Mouse (Mus musculus) B cell, adult 2 months (primary cell): ENCODE measurements around the gene Zfp385a.

ENCODE experiments used
- DNase-seq, 2 experiments: peaks; one replicate each; pipeline ENCODE4 v3.0.0; 2022

Zfp385a gene

DNA sequence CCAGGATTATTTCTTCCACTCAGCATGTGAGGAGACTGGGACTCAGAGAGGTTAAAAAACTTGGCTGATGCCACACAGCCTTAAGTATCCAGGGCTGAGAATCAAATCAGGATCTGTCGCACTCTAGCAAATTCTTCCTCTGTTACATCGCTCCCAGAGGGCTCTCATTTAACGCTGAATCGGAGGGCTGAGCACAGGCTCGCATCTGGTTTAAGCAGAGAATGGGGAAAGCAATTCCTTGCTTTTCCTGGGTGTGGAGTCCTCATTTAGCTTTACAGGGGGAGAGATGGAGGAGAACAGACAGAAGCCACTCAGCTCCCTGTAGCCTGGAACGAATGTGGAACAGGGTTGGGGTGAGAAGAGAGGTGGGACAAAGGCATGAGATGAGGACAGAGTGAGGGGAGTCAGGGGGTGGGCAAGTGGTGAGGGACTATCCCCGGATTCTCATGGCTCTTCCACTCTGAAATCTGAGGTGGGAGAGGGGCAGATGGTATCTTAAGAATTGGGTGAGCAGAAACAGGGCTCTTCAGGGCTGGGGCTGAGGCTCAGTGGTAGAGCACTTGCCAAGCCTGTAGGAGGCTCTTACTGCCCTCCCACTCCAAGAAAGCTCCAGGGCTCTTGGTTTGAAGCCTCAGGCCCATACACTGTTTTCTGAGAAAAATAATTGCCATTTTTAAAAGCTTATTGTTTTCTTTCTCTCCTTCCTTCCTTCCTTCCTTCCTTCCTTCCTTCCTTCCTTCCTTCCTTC, 4.2 kb downstream of the Zfp385a start:
- no peak for DNase-seq

DNA sequence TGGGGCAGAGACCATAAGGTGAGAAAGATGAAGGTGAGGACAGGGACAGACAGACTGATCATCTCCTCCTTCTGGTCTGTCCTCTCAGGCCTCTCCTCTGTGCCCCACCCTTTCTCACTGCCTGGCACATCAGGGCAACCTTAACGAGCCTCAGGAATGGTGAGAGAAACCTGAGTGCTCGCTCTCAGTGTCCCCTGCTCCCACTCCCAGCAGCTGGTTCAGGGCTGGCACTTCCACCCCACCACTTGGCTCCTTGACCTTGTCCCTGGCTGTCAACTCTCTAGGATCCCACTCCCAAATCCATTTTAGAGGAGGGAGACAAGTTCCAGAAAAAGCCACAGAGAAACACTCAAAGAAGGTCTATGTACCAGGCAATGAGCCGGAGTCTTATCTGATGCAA, 4.9 kb downstream of the Zfp385a start:
- DNase-seq, result no peak

DNA sequence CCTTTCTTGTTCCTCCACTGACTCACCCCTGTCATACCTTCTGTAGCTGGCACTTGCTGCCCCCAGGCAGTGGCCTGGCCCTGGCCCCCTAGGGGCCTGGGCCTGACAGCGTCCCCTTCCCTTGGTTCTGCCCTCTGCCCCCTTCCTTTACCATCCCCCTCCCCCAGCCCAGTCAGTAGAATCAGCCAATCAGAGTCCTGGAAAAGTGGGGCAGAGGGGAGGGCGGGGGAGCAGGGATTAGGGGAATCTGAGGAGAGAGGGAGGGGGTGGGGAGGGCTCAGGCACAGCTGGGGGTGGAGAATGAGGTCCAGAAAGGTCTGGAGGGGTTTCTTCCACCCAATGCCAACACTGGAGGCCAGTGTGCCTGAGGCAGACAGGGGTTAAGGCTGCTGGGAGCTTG, 5.7 kb downstream of the Zfp385a start:
- DNase-seq, result no peak

DNA sequence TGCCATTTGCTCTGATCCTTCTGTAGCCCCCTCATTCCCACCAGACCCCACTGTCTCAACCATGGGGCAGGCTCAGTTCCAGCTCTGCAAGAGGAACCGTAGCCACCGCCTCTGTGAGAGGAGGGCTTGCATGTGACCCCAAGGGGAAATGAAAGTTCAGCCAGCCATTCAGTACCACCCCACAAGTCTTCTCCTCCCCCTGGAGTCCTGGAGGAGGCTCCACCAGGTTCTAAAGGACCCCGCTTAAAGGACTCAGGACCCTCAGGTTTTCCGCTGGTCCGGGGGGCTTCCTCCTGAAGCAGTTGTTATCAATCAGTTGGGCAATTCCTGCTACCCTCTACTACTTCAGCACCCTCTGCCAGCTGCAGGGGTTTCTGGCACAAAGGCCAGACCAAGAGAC, 6.2 kb downstream of the Zfp385a start:
- peak; percentile 80 to 85 for DNase-seq

DNA sequence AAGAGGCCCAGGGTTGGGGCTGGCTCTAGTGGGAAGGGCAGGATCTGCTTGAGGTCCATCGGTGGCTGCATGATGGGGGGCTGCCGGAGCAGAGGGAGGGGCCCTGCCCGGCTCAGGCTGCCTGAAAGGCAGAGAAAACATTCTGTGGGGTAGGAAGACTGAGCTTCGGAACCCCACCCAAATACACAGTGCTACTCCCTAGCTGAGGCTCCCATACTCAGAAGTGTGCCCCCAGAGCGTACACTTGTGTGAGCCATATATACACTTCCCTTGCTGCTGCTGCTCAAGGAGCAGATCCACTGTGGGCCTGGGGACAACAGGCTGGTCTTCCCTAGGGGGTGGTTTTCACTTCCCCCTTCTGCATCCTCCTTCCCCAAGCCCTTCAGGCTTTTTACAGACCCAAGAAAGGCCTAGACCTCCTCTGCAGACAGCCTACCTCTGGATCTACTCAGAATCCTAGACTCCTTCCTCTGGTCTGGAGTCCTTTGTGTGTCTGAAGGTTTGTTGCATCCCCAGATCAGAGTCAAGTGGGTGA, 6.7 kb downstream of the Zfp385a start:
- peak; percentile 66 for DNase-seq

DNA sequence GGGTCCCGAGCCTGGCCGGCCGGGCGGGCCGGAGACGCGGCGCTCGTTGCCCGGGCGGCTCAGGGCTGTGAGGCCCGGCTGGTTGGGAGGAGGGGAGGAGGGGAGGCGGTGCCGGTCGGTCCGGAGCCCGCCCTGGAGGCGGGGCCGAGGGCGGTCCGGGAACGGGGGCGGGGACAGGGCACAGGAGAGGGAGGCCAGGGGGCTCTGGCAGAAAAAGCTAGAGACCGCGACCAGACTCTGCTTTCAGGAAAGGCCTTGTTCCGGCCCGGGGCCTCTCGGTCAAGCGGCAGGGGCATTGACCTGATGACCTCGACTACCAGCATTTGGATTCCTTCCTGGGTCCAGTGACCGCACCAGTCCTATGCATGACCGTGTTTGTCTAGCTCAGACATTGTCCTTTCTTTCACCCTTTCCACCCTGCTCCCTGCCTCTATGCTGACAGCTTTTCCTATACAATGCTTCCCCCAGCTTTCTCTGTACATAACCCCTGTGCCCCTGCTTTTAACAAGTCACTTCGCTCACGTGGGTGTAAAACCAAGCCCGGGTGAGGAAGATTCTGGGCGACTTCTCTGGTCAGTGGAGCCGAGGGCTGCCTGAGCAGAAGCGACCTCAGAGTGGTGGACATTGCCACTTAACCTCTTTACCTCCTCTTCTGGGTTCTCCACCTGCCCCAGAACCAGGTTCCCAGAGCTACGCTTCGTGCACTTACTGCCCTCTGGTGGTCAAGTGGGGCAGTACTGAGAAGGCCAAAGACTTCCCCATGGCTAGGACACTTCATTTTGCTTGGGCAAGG, 16.2 kb downstream of the Zfp385a start:
- peak; percentile 87 for DNase-seq

DNA sequence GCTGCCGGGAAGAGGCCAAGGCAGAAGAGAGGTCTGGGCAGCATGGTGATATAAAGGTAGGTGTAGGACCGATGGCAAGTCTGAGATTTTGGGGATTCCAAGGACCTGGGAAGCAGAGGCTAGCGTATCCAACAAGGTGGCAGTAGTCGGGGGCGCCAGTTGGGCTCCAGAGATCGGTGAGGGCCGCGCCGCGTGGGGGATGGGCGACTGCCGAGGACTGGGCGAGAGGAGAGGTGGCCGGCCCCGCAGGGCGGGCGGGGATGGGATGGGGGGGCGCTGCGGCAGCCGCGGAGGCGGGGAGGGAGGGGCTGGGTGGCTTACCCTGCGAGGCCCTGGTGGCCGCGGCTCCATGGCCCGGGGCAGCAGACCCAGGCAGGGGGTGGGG, 16.8 kb downstream of the Zfp385a start:
- no peak for DNase-seq

DNA sequence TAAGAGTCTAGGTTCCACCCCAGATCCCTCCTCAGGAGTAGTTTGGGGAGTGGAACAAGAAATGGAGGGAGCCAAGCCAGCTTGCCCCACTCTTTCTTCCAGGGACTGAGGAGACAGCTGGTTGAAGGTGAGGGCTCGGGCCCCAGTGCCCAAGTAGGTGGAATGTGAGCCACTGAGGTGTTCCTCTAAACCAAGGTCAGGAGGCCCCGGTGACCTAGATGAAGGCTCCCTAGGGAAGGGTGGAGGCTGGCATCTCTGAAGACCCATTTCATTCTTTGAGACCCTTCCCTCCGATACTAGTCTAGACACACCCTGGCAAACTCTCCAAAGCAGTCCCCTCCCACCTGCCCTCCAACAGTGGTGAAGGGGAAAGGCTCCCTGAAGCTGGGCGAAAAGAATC, 17.5 kb downstream of the Zfp385a start:
- DNase-seq, result no peak

DNA sequence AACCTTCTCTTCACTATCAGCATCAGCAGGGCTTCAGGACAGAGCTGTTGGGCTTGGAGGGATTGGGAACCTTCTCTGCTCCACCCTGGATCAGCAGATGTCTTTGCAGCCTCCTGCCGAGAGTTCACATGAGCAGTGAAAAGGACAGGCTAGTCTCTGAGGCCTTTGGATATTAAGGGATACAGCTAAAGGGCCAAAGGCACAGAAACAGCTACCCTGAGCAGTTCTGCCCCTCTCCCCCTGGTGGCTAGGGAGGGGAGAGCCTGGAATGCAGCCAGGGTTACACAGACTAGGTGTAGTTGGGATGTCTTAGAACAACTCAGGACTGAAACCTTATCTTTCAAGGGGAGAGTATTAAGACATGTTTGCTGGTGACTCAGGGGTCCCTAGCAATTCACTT, 18.8 kb downstream of the Zfp385a start:
- peak in 1 of 2 experiments; percentile 45 for DNase-seq

DNA sequence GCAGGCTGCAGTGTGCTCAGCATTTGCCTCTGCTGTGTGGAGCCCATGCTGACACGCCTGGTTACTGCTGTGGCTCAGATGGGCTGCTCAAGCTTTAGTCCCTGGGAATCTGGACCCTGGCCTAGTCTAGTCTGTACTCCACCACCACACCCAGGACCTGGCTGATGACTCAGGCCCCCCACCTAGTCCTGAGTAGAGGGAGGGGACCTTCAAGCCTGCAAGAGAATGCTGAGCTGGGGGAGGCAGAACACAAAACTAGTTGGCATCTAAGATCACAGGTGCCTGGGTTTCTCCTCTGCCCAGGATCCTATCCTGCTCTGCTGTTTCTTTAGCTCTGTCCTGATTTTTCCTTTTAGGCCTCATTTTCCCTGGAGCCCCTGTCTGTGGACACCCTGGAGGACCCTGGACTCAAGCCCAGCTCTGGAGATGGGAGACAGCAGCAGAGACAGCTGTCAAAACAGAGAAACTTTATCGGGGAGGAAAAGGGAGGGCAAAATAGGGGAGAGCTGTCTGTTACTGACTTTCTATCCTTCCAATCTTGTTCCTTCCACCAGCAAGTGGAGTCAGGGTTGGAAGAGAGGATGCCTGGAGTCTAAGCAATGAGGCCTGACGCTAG, 21.6 kb downstream of the Zfp385a start:
- no peak for DNase-seq

DNA sequence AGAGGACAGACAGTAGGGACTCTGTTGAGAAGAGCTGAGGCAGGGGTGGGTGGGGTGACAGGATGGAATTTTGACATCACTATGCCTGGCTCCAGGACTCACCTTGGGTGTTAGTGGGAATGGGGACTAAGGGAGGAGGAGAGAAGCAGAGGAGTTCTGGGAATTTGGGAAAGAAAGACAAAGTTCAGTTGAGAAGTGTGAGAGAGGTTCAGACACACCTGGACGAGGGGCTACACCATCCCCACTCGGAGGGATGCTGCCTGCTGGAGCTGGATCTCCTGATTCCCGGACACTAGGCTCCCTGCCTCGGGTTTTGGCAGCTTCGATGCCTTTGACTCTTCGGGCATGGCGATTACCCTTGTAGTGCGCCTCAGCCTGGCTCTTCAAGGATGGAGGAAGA, 22.2 kb downstream of the Zfp385a start:
- DNase-seq, result no peak

DNA sequence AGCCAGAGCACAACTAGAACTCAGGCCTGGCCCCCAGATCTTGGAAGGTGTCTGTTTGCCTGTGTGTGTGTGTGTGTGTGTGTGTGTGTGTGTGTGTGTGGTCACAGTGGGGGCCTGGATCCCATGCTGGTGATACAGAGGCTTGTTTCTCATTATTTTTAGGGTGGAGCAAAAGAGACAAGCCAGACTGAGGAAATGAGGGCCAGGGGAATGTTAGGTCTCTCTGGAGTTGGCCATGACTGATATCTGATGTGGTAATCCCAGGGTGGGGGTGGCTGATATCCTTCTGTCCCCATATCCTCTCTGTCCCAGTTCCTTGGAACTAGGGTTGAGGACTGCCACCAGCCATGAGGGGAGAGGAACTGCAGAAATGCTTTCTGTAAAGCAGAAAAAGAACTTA, 22.8 kb downstream of the Zfp385a start:
- DNase-seq, result no peak

DNA sequence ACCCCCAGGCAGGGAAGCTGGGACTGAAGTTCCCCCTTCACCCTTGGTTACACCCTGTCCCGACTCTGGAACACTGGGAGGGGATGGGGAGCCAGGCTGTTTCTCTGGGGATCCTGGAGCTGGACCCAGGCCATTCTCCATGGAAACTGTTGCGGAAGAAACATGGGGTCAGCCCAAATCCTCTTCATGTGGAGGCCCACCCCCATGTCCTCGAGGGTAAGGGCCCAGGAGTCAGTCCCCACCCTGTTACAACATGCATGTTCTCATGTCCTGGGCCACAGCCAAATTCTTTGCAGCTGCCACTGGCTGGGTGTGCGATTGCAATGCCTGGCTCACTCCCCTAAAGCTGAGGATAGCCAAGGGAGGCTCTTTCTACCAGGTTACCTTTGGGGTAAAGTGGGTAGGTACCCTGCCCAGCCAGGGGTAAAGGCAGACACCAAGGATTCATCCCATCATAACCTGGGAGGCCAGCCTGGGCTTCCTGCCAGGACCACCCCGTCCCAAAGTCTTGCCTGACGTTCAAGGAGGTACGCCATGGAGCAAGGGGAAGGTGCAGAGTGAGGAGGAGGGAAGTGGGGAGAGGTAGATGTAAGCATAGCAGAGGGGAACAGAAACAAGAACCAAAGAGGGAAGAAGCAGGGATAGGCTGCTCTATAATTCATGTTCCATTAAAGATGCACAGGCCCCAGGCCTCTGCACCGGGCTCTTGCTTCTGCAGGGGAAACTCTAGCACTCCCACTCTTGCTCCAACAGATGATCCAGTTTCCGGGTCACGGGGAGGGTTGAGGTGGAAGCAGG, 23.7 kb downstream of the Zfp385a start:
- no peak for DNase-seq

DNA sequence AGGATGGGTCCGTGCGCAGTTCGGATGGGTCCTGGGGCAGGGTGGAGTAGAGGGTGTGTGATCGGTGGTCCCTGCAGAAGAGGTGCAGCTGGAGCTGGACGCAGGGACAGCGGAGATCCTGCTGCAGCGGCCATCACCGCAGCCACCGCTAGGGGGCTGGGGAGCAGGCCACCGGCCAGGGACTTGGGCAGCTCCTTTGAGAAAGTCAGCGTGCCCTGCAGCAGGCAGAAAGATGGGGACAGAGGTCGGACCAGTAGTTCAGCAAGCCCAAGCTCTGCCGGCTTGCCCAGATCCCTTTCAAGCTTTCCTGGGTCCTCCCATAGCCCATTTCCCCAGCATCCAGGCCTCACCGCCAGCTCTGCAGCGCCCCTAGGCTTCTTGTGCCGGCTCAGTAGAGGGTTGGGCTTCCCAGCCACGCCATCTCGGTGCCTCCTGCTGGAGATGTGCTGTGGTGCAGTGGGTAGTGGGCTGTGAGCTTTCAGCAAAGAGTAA, 24.8 kb downstream of the Zfp385a start:
- peak; percentile 43 to 51 for DNase-seq

DNA sequence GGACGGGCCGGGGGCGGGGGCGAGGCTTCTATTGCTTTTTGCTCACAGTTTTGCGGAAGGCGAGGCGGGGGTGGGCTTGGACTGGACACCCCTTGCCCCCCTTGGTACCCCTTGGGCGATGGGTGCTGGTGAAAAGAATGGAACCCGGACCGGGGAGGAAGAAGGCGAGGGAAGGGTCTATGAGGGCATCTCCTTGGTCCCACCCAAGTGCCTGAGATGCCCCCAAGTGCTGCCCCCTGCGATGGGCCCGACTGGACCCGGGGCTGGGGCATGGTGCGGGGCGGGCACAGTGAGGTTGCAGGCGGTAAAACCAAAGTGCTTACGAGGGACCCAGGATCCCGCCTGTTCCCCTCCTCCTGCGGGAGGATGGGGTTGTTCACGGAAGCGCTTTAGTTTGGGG, 25.7 kb downstream of the Zfp385a start:
- DNase-seq, result no peak

DNA sequence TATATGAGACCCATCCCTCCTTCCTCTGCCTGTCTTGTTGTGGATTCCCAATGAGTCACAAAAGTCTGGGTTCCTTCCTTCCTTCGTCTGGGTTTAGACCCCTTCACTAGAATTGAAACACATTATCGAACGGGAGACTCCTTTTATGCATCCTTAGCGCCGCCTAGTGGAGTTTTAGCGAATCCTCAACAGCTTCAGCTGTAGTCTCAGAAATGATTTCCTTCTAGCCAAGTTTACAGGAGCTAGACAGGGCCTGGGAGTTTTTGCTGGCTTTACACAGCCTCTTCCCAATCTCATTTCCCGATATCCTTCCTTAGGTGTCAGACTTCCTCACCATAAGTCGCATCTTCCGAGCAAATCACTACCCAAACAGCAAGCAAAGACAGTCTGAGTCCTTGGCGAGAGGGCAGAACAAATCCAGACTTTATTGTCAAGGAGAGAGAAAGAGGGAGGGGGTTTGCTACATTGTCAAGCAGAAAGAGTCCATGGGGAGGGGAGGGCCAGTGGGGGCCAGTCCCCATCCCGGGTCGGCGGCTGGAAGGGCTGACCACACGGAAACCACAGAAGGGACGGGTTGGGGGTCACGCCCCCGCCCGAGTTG, 26.3 kb downstream of the Zfp385a start:
- peak; percentile 65 to 66 for DNase-seq

DNA sequence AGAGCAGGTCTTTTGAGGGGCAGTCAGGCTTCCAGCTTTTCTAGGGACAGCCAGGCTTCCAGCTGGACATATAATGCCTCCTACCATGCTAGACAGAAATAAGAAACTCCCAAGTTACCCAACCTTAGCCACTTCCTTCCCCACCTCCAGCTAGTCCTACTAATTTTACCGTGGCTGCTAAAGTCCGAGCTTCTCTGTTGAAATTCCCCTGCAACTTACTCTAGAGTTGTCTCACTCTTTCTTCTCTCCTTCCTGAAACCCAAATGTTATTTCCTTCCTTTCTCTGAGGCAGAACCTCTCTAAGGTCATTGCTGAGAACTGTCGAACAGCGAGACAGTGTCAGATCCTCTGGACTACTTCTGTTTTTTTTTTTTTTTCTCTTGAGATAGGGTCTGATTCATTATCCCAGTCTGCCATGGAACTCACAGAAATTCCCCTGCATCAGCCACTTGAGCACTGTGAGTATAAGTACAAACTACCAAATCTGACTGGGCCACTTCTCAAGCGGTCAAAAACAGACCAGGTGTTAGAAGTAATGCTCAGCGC, 29.5 kb downstream of the Zfp385a start, which contains the start of gene Gpr84:
Gpr84 (minus strand) TSS at position 248 of the 546 bp plus-strand sequence.
- DNase-seq, result no peak

DNA sequence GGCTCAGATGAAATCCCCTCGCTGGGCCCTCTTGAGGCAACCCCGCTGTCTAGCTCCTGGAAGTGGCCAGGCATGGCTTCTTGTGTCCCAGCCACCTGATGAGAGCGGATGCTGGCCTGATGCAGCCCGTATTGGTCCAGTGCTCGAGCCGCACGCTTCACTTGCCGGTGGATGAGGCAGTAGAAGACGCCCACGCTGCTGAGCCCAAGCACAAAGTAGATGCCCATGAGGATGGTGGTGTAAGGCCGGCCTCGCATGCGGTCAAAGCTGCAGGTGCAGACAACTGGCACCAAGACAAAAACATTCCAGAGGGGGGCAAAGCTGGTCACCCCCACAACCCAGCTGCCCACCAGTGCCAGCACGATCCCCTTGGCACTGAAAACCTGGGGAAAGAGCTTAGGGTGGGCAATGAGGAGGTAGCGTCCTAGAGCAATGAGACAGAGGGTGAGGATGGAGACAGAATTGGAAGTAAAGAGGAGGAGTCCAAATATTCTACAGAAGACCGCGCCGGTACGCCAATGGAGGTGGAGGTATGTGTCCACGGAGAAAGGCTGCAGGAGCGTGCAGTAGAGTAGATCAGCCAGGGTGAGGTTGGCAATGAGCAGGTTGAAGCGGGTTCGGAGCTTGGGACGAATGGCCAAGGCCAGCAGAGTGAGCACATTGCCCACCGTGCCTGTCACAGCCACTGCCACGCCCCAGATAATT, 30.9 kb downstream of the Zfp385a start:
- DNase-seq, result no peak

DNA sequence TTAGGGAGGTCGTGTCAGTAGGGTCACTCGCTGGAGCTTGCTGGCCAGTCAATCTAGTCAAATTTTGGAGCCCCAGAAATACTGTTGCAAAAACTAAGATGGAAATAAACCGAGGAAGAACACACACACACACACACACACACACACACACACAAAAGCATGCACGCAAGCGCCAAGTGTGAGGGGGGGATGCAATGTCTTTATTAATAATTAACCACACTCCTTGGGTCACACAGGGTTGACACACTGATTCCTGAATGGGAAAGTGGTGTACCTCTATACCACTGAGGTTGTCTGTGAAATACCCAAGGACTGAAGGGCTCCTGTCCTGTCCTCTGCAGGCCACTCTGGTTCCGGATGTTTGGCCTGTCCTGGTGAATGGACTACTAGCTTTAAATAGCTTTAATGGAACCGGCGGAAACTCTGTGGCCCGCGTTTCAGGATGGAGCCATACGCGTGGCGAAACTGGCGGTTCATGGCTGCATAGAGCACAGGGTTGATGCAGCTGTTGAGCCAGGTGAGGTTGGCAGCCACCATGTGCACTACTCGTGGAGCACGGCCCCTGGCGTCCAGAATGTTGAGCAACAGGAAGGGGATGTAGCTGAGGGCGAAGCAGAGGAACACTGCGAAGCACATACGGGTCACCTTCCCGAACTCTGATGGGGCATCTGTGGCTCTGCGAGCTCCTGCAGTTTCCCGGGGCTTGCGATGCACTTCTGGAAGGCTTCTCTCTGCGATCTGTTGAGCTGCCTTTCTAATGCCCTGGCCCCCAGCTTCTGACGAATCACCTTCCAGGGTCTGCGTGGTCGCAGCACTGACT, 31.6 kb downstream of the Zfp385a start:
- DNase-seq, result no peak

DNA sequence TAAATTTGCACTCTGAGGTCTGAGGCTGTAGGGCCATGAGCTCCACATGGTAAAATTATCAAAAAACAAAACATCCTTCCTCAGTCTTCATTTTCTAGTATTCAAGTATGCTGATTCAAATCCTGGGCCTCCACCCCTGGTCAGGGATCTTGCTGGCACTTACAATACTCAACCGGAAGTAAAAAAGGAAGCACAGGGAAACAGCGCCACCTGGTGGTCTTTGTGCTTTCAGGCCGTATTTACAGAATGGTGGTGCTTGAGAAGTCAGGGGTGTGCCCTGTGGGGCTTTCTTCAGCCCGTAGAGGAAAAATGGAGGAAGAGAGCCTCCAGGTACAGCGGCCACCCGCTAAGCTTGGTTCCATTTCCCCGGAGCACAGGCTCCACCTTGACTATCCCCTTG, 32.8 kb downstream of the Zfp385a start:
- peak; percentile 96 for DNase-seq
